Mouse (Mus musculus) erythroblast, embryonic 14.5 days (primary cell): ENCODE results near the gene Scd4.

ENCODE experiments used
- GATA1 ChIP-seq: IDR thresholded peaks from 2 replicates; pipeline ENCODE4 v1.6.1; 2012; ENCODE audit warnings: low read length, inconsistent platforms, mixed read lengths
- TAL1 ChIP-seq: IDR thresholded peaks from 3 replicates; pipeline ENCODE4 v1.6.1; 2012; ENCODE audit warnings: low read length, inconsistent platforms, mixed read lengths

- TF ChIP-seq GATA1 (0 out of 2 replicates have a peak, but pooled peaks have one; percentile 32), TAL1 (no peak)
These were observed 30.6 kb downstream of the Scd4 start for GRCm38 (mm10) chr19:44363529-44363928.
